Mouse (Mus musculus): ENCODE results near the gene Cyfip2. TPM values are rescaled to one million over a fixed set of nuclear protein-coding genes. Genes with fewer than 3 reads are reported as not detected.
A peak's percentile ranks its signal among the peaks of the same experiment; 100 is the strongest.

Gene Cyfip2
- polyA plus RNA-seq, 1 experiment, result 31.2 TPM

DNA sequence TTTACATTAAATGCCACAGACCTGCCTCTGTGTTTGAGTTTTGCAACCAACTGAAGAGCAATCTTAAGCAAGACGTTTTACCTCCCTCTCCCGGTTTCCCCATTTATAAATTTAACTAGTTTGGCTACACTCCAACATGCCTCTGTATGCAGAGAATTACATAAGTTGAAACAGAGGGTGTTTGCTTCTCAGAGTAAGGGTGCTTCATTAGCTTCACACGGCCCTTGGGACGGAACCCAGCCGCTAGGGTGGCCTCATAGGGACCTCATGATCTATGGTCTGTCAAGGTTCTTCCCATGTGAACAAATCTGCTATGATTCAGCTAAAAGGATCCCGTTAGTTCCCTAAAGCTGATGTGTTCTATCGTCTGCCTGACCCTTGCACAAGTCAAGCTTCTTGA is 1.9 kb upstream of the Cyfip2 start:
- no peaks in the 10 kb centered on the region for H3K9me3 ChIP-seq (replicated peaks; ENCODE audit: control insufficient read depth, insufficient read depth, low read length, poor library complexity, severe bottlenecking)
- no peak for TF ChIP-seq CTCF (IDR thresholded peaks at IDR 0.05; ENCODE audit: low read depth, low read length)
- no peak for TF ChIP-seq POLR2A (IDR thresholded peaks at IDR 0.05; ENCODE audit: insufficient read depth, low read length)
- TF ChIP-seq EP300 (IDR thresholded peaks at IDR 0.05; ENCODE audit: insufficient read depth, low read depth, low read length), result no peak
- no peaks in the 10 kb centered on the region for H3K4me1 ChIP-seq (ENCODE audit: control insufficient read depth, insufficient read depth, low read length)
- no peaks in the 10 kb centered on the region for H3K27me3 ChIP-seq (ENCODE audit: control insufficient read depth, insufficient read depth, low read length, poor library complexity, severe bottlenecking)
- no peak overlapping the region for H3K4me3 ChIP-seq (ENCODE audit: low read depth, low read length)
- no peaks in the 10 kb centered on the region for H3K36me3 ChIP-seq (ENCODE audit: control insufficient read depth, insufficient read depth, low read length, poor library complexity, severe bottlenecking)
- no peak overlapping the region for H3K9ac ChIP-seq (ENCODE audit: low read depth, poor library complexity, severe bottlenecking)
- H3K27ac ChIP-seq (ENCODE audit: insufficient read depth, low read length), result no peak overlapping the region

DNA sequence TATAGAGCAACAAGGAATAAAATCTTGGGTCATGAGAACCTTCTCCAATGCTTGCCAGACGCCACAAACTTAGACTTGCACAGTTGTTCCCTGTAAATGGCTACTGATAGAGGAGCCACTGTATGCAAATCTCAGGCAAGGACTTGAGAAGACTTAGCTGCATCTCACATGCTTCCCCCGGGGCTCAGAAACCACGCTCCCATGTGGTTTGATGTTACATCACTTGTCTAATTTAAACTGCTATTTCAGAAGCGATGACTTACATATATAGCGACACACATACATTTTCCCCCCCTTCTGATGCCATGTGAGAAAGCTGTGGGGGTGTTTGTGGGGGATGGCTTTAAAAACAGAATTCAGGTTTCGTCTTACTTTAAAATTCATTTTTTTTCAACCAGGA is 1.2 kb upstream of the Cyfip2 start:
- Histone ChIP-seq H3K36me3 (ENCODE audit: control insufficient read depth, insufficient read depth, low read length, poor library complexity, severe bottlenecking) (no peaks in the 10 kb centered on the region), H3K4me1 (ENCODE audit: control insufficient read depth, insufficient read depth, low read length) (no peaks in the 10 kb centered on the region), H3K4me3 (ENCODE audit: low read depth, low read length) (no peak overlapping the region), H3K27ac (ENCODE audit: insufficient read depth, low read length) (no peak overlapping the region), H3K9me3 (replicated peaks; ENCODE audit: control insufficient read depth, insufficient read depth, low read length, poor library complexity, severe bottlenecking) (no peaks in the 10 kb centered on the region), H3K27me3 (ENCODE audit: control insufficient read depth, insufficient read depth, low read length, poor library complexity, severe bottlenecking) (no peaks in the 10 kb centered on the region), H3K9ac (ENCODE audit: low read depth, poor library complexity, severe bottlenecking) (no peak overlapping the region)
- no peak for TF ChIP-seq POLR2A (IDR thresholded peaks at IDR 0.05; ENCODE audit: insufficient read depth, low read length)
- no peak for TF ChIP-seq EP300 (IDR thresholded peaks at IDR 0.05; ENCODE audit: insufficient read depth, low read depth, low read length)
- TF ChIP-seq CTCF (IDR thresholded peaks at IDR 0.05; ENCODE audit: low read depth, low read length), result no peak

DNA sequence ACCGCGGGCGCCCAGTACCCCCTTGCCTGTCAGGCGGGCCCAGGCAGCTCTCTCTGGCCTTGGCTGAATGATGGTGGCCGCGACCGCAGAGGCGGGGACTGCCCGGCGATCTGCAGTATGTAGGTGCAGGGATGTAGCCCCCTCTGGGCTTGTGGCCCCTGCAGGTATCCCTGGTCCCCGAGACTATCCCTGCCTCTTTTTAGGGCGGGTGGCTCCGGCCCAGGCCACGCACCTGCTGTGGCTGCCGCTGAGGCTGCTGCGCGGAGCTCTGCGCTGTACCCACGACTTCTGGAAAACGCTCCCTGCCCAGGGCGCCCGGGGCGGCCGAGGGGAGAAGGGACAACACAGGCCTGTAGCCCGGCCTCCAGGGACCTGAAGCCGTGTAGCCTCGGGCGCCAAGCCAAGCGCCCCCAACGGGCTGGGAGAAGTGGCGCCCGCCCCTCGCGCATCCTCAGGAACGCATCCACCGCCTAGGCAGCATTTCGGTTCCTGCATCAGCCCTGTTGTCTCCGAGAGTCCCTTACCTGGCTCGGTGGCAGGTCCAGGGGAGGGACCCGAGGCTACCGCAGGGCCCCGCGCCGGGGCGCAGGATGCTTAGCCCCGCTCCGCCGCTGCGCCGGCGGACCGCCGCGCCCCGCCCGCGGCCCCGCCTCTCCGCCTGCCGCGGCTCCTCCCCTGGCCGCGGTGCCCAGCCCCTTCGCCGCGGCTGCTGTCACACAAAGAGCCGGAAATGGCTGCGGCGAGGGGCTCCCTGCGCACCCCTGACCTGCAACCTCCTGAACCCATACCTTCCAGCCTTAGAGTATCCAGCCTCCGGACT is 746 bp downstream of the Cyfip2 start:
- no peaks in the 10 kb centered on the region for H3K27me3 ChIP-seq (ENCODE audit: control insufficient read depth, insufficient read depth, low read length, poor library complexity, severe bottlenecking)
- peak overlapping the region; percentile 89 for H3K4me3 ChIP-seq (ENCODE audit: low read depth, low read length)
- TF ChIP-seq POLR2A (IDR thresholded peaks at IDR 0.05; ENCODE audit: insufficient read depth, low read length) (no peak), CTCF (IDR thresholded peaks at IDR 0.05; ENCODE audit: low read depth, low read length) (no peak), EP300 (IDR thresholded peaks at IDR 0.05; ENCODE audit: insufficient read depth, low read depth, low read length) (no peak)
- no peak overlapping the region for H3K27ac ChIP-seq (ENCODE audit: insufficient read depth, low read length)
- H3K4me1 ChIP-seq (ENCODE audit: control insufficient read depth, insufficient read depth, low read length), result no peaks in the 10 kb centered on the region
- no peaks in the 10 kb centered on the region for H3K9me3 ChIP-seq (replicated peaks; ENCODE audit: control insufficient read depth, insufficient read depth, low read length, poor library complexity, severe bottlenecking)
- H3K9ac ChIP-seq (ENCODE audit: low read depth, poor library complexity, severe bottlenecking), result peak overlapping the region; percentile 73
- H3K36me3 ChIP-seq (ENCODE audit: control insufficient read depth, insufficient read depth, low read length, poor library complexity, severe bottlenecking), result no peaks in the 10 kb centered on the region

DNA sequence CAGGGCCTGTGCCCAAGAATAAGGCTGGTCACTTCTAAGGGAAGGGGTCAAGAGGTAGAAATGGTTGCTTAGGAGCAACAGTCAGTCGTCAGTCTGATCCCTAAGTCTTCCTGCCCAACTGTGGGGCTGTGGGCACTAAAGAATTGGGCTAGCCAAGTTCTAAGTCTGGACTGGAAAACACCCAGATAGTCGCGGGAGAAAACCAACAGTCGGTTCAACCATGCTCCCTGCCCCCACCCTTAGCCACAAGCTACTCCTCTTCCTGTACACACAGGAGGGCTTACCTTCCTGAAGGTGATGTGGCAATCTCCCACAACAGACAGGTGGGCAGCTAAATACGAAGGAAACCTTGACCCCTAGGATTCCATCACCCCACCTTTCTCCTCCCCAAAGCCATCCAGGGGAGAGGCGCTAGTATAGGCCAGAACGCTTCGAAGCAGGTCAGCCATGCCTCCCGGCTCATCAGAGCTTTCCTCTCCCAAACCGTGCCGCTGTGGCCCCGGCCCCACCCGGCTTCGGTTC is 1.4 kb downstream of the Cyfip2 start:
- Histone ChIP-seq H3K9ac (ENCODE audit: low read depth, poor library complexity, severe bottlenecking) (peak overlapping the region; percentile 73), H3K9me3 (replicated peaks; ENCODE audit: control insufficient read depth, insufficient read depth, low read length, poor library complexity, severe bottlenecking) (no peaks in the 10 kb centered on the region), H3K4me1 (ENCODE audit: control insufficient read depth, insufficient read depth, low read length) (no peaks in the 10 kb centered on the region), H3K27me3 (ENCODE audit: control insufficient read depth, insufficient read depth, low read length, poor library complexity, severe bottlenecking) (no peaks in the 10 kb centered on the region), H3K36me3 (ENCODE audit: control insufficient read depth, insufficient read depth, low read length, poor library complexity, severe bottlenecking) (no peaks in the 10 kb centered on the region), H3K27ac (ENCODE audit: insufficient read depth, low read length) (no peak overlapping the region), H3K4me3 (ENCODE audit: low read depth, low read length) (peak overlapping the region; percentile 89)
- TF ChIP-seq EP300 (IDR thresholded peaks at IDR 0.05; ENCODE audit: insufficient read depth, low read depth, low read length), result no peak
- TF ChIP-seq POLR2A (IDR thresholded peaks at IDR 0.05; ENCODE audit: insufficient read depth, low read length), result no peak
- no peak for TF ChIP-seq CTCF (IDR thresholded peaks at IDR 0.05; ENCODE audit: low read depth, low read length)

DNA sequence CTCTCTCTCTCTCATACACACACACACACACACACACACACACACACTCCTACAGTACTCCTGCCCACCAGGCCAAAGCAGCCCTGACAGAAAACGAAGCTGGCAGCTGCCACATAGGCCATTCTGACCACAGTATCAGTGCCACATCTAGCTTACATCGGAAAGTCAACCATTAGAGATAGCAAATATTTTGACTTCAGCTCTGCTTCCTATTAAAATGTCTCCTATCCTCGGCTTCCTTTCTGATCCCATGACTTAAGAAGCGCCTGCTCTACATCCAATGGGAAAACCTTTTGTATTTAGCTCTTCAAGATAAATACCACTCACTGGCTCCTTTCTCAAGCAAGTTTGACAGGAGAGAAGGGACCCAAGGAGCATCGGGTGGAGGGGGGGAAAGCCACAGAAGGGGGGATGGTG is 2.0 kb downstream of the Cyfip2 start:
- H3K9ac ChIP-seq (ENCODE audit: low read depth, poor library complexity, severe bottlenecking), result 0 out of 2 replicates have a peak overlapping the region, but pooled peaks have one; percentile 73

More for the DNA sequence above, 2.0 kb downstream of the Cyfip2 start:
- Histone ChIP-seq H3K27ac (ENCODE audit: insufficient read depth, low read length) (no peak overlapping the region), H3K4me3 (ENCODE audit: low read depth, low read length) (no peak overlapping the region), H3K9me3 (replicated peaks; ENCODE audit: control insufficient read depth, insufficient read depth, low read length, poor library complexity, severe bottlenecking) (no peaks in the 10 kb centered on the region), H3K36me3 (ENCODE audit: control insufficient read depth, insufficient read depth, low read length, poor library complexity, severe bottlenecking) (no peaks in the 10 kb centered on the region), H3K4me1 (ENCODE audit: control insufficient read depth, insufficient read depth, low read length) (no peaks in the 10 kb centered on the region), H3K27me3 (ENCODE audit: control insufficient read depth, insufficient read depth, low read length, poor library complexity, severe bottlenecking) (no peaks in the 10 kb centered on the region)
- TF ChIP-seq EP300 (IDR thresholded peaks at IDR 0.05; ENCODE audit: insufficient read depth, low read depth, low read length) (no peak), POLR2A (IDR thresholded peaks at IDR 0.05; ENCODE audit: insufficient read depth, low read length) (no peak), CTCF (IDR thresholded peaks at IDR 0.05; ENCODE audit: low read depth, low read length) (no peak)
